Comparison of ENCODE assay signal across 14 mouse cellular contexts in genomic region chr2:116998822-116999221, GRCm38 (mm10).
DNase-seq lines count a peak whose midpoint lies in the region; ATAC-seq and TF ChIP-seq lines count a peak whose summit lies in the region.
"Had no signal": no experiment of that assay in that cellular context is flagged by ENCODE, and none has a peak within 500 bp of the region (broad histone marks: within the 10 kb centered on the region; RNA-seq: fewer than 3 reads in every experiment).

No protein-coding gene starts in this region.

- 0% methylated on average over 1 of the region's 1 CpGs for WGBS in macrophage (ENCODE audit: missing documents)
- WGBS in midbrain, embryonic 16.5 days: 69% methylated on average over 1 of the region's 1 CpGs

- no peaks in the 10 kb centered on the region for H3K9me3 ChIP-seq in midbrain, embryonic 16.5 days (replicated peaks; ENCODE audit: control insufficient read depth, low read length, poor library complexity, severe bottlenecking)
- H3K9me3 ChIP-seq: embryonic facial prominence, embryonic 12.5 days; kidney, embryonic 15.5 days had no signal

- no peaks in the 10 kb centered on the region for H3K27me3 ChIP-seq in C2C12 (ENCODE audit: control insufficient read depth, insufficient read depth, insufficient read length)
- no peaks in the 10 kb centered on the region for H3K27me3 ChIP-seq in midbrain, embryonic 16.5 days (ENCODE audit: control insufficient read depth, insufficient read depth, low read depth, low read length)
- H3K27me3 ChIP-seq: embryonic facial prominence, embryonic 12.5 days; kidney, embryonic 15.5 days had no signal

- no peak for TF ChIP-seq CTCF in C2C12 (IDR thresholded peaks at IDR 0.05; ENCODE audit: control insufficient read depth, insufficient read depth, insufficient read length)

- H3ac ChIP-seq in C2C12 (ENCODE audit: control insufficient read depth, insufficient read length, low read depth): no peak overlapping the region

- H3K9ac ChIP-seq in midbrain, embryonic 16.5 days (ENCODE audit: low read depth, low read length): no peak overlapping the region
- H3K9ac ChIP-seq: embryonic facial prominence, embryonic 12.5 days; kidney, embryonic 15.5 days had no signal

- no peaks in the 10 kb centered on the region for H3K36me3 ChIP-seq in C2C12 (ENCODE audit: control insufficient read depth, insufficient read depth)
- no peaks in the 10 kb centered on the region for H3K36me3 ChIP-seq in macrophage (ENCODE audit: inconsistent target)
- H3K36me3 ChIP-seq in midbrain, embryonic 16.5 days (ENCODE audit: control insufficient read depth, insufficient read depth, low read length): no peaks in the 10 kb centered on the region
- H3K36me3 ChIP-seq: embryonic facial prominence, embryonic 12.5 days; kidney, embryonic 15.5 days had no signal

- no peaks in the 10 kb centered on the region for H3K4me1 ChIP-seq in midbrain, embryonic 16.5 days (ENCODE audit: control insufficient read depth, insufficient read depth, low read length)
- H3K4me1 ChIP-seq: embryonic facial prominence, embryonic 12.5 days; kidney, embryonic 15.5 days had no signal

- no peak overlapping the region for H3K4me3 ChIP-seq in C2C12 (ENCODE audit: insufficient read depth, poor library complexity, severe bottlenecking)
- H3K4me3 ChIP-seq in macrophage (ENCODE audit: inconsistent target): no peak overlapping the region
- H3K4me3 ChIP-seq in midbrain, embryonic 16.5 days (ENCODE audit: low read depth, low read length): no peak overlapping the region
- H3K4me3 ChIP-seq: embryonic facial prominence, embryonic 12.5 days; kidney, embryonic 15.5 days had no signal

- no peaks in the 10 kb centered on the region for H3K79me2 ChIP-seq in C2C12 (ENCODE audit: control insufficient read depth, insufficient read depth)
- H3K79me2 ChIP-seq in macrophage (ENCODE audit: inconsistent target): no peaks in the 10 kb centered on the region

- ATAC-seq in granulocyte monocyte progenitor cell, adult 5-6 weeks (replicated peaks; ENCODE audit: poor library complexity, severe bottlenecking): peak; percentile 85
- no peak for ATAC-seq in midbrain, embryonic 16.5 days

- H3K27ac ChIP-seq in macrophage: peak overlapping the region; percentile 82
- no peak overlapping the region for H3K27ac ChIP-seq in midbrain, embryonic 16.5 days (ENCODE audit: low read length)
- H3K27ac ChIP-seq: embryonic facial prominence, embryonic 12.5 days; kidney, embryonic 15.5 days had no signal

- H3K79me3 ChIP-seq in C2C12 (ENCODE audit: low read depth): no peaks in the 10 kb centered on the region

- peak; percentile 68 to 69 for DNase-seq in adrenal gland, adult (ENCODE audit: inconsistent age in 2 of 2, low spot score in 1 of 2)
- DNase-seq in adrenal gland, postnatal 4 days (ENCODE audit: low spot score in 2 of 2): no peak
- DNase-seq in urinary bladder, postnatal 10 days (ENCODE audit: low spot score): no peak
- DNase-seq in kidney, postnatal 14 days: no peak
- DNase-seq: cerebellum, postnatal 10 days; gastrocnemius, postnatal 36 days; heart, postnatal 14 days; thymus, adult 18-20 months had no signal

- H3K4me2 ChIP-seq in midbrain, embryonic 16.5 days (ENCODE audit: low read length): no peak overlapping the region
- H3K4me2 ChIP-seq: embryonic facial prominence, embryonic 12.5 days; kidney, embryonic 15.5 days had no signal

TF ChIP-seq in C2C12, 6 proteins besides CTCF, POLR2A, EP300 and RAD21:
- TF ChIP-seq USF1 (IDR thresholded peaks at IDR 0.05; ENCODE audit: low read depth) (peak; percentile 91), CEBPB (IDR thresholded peaks at IDR 0.05; ENCODE audit: low read depth) (peak; percentile 49), FOSL1 (IDR thresholded peaks at IDR 0.05; ENCODE audit: insufficient read depth, low read length, poor library complexity, severe bottlenecking) (no peak)

Comparison
In these comparisons a context has a peak if more than half of its experiments do, and no peak if none do; other contexts are left out.
1. DNase-seq: peak in adrenal gland, adult (2 of 2); none in adrenal gland, postnatal 4 days (0 of 2), urinary bladder, postnatal 10 days (single experiment) and kidney, postnatal 14 days (single experiment).